Mouse (Mus musculus): ENCODE results near the gene Necab3. TPM values are rescaled to one million over a fixed set of nuclear protein-coding genes. Genes with fewer than 3 reads are reported as not detected.
A peak's percentile ranks its signal among the peaks of the same experiment; 100 is the strongest.

Necab3 gene
- polyA plus RNA-seq, 1 experiment from 2014 or later = 0.58 TPM

- no peak for ATAC-seq (replicated peaks; ENCODE audit: low FRiP score, low read depth)
- no peaks in the 10 kb centered on the region for H3K27me3 ChIP-seq (ENCODE audit: insufficient read depth, low read length)
- no peak overlapping the region for H3K4me3 ChIP-seq (replicated peaks; ENCODE audit: low read depth, low read length)
- no peak overlapping the region for H3K27ac ChIP-seq
- no peaks in the 10 kb centered on the region for H3K4me1 ChIP-seq (replicated peaks; ENCODE audit: insufficient read depth, low read length)
- DNase-seq (ENCODE audit: low spot score) = peak; percentile 80
- no peak overlapping the region for H3K4me2 ChIP-seq (ENCODE audit: low read length)
- H3K36me3 ChIP-seq (ENCODE audit: insufficient read depth, low read length) = peaks cover 18% of the 10 kb centered on the region
- no peak overlapping the region for H3K9ac ChIP-seq (ENCODE audit: low read depth, low read length)
- TF ChIP-seq CTCF (IDR thresholded peaks at IDR 0.05; ENCODE audit: low read depth) = peak; percentile 78
- 69% methylated on average over 3 of the region's 3 CpGs for WGBS
- no peaks in the 10 kb centered on the region for H3K9me3 ChIP-seq (replicated peaks; ENCODE audit: low read length)
Measured at GRCm38 (mm10) chr2:154539720-154540119, 19.0 kb downstream of the Necab3 start.

- ATAC-seq (replicated peaks; ENCODE audit: low FRiP score, low read depth) (no peak), DNase-seq (ENCODE audit: low spot score) (no peak)
- Histone ChIP-seq H3K4me2 (ENCODE audit: low read length) (no peak overlapping the region), H3K27me3 (ENCODE audit: insufficient read depth, low read length) (no peaks in the 10 kb centered on the region), H3K27ac (no peak overlapping the region), H3K4me1 (replicated peaks; ENCODE audit: insufficient read depth, low read length) (no peaks in the 10 kb centered on the region), H3K4me3 (replicated peaks; ENCODE audit: low read depth, low read length) (no peak overlapping the region), H3K9ac (ENCODE audit: low read depth, low read length) (no peak overlapping the region), H3K36me3 (ENCODE audit: insufficient read depth, low read length) (peaks cover 21% of the 10 kb centered on the region), H3K9me3 (replicated peaks; ENCODE audit: low read length) (no peaks in the 10 kb centered on the region)
- WGBS = 73% methylated on average over 3 of the region's 3 CpGs
- TF ChIP-seq CTCF (IDR thresholded peaks at IDR 0.05; ENCODE audit: low read depth) = no peak
Measured at GRCm38 (mm10) chr2:154538710-154539109, 20.0 kb downstream of the Necab3 start.

- Histone ChIP-seq H3K9me3 (replicated peaks; ENCODE audit: low read length) (no peaks in the 10 kb centered on the region), H3K36me3 (ENCODE audit: insufficient read depth, low read length) (peaks cover 21% of the 10 kb centered on the region), H3K27ac (no peak overlapping the region), H3K4me3 (replicated peaks; ENCODE audit: low read depth, low read length) (no peak overlapping the region), H3K4me2 (ENCODE audit: low read length) (no peak overlapping the region), H3K27me3 (ENCODE audit: insufficient read depth, low read length) (no peaks in the 10 kb centered on the region), H3K9ac (ENCODE audit: low read depth, low read length) (no peak overlapping the region), H3K4me1 (replicated peaks; ENCODE audit: insufficient read depth, low read length) (no peaks in the 10 kb centered on the region)
- 62% methylated on average over 2 of the region's 2 CpGs for WGBS
- no peak for DNase-seq (ENCODE audit: low spot score)
- TF ChIP-seq CTCF (IDR thresholded peaks at IDR 0.05; ENCODE audit: low read depth) = no peak
- no peak for ATAC-seq (replicated peaks; ENCODE audit: low FRiP score, low read depth)
Measured at GRCm38 (mm10) chr2:154538310-154538709, 20.4 kb downstream of the Necab3 start.

- Histone ChIP-seq H3K4me1 (replicated peaks; ENCODE audit: insufficient read depth, low read length) (no peaks in the 10 kb centered on the region), H3K4me2 (ENCODE audit: low read length) (no peak overlapping the region), H3K9me3 (replicated peaks; ENCODE audit: low read length) (no peaks in the 10 kb centered on the region), H3K9ac (ENCODE audit: low read depth, low read length) (no peak overlapping the region), H3K27me3 (ENCODE audit: insufficient read depth, low read length) (no peaks in the 10 kb centered on the region), H3K36me3 (ENCODE audit: insufficient read depth, low read length) (peaks cover 42% of the 10 kb centered on the region), H3K4me3 (replicated peaks; ENCODE audit: low read depth, low read length) (no peak overlapping the region), H3K27ac (no peak overlapping the region)
- no peak; the same call in 1 of the 2 replicates for ATAC-seq (replicated peaks; ENCODE audit: low FRiP score, low read depth)
- TF ChIP-seq CTCF (IDR thresholded peaks at IDR 0.05; ENCODE audit: low read depth) = no peak
- DNase-seq (ENCODE audit: low spot score) = no peak
- WGBS = 92% methylated on average over 11 of the region's 12 CpGs
Measured at GRCm38 (mm10) chr2:154534704-154535270, 23.9 kb downstream of the Necab3 start.

GRCm38 (mm10) chr2:154532888-154533287 lies 25.8 kb downstream of the Necab3 start:
- Histone ChIP-seq H3K9ac (ENCODE audit: low read depth, low read length) (no peak overlapping the region), H3K27ac (no peak overlapping the region), H3K4me1 (replicated peaks; ENCODE audit: insufficient read depth, low read length) (no peaks in the 10 kb centered on the region), H3K4me3 (replicated peaks; ENCODE audit: low read depth, low read length) (no peak overlapping the region), H3K27me3 (ENCODE audit: insufficient read depth, low read length) (no peaks in the 10 kb centered on the region), H3K36me3 (ENCODE audit: insufficient read depth, low read length) (peaks cover 42% of the 10 kb centered on the region), H3K9me3 (replicated peaks; ENCODE audit: low read length) (no peaks in the 10 kb centered on the region), H3K4me2 (ENCODE audit: low read length) (no peak overlapping the region)
- no peak for DNase-seq (ENCODE audit: low spot score)
- ATAC-seq (replicated peaks; ENCODE audit: low FRiP score, low read depth) = no peak
- no peak for TF ChIP-seq CTCF (IDR thresholded peaks at IDR 0.05; ENCODE audit: low read depth)
- WGBS = 67% methylated on average over 3 of the region's 3 CpGs

GRCm38 (mm10) chr2:154526531-154526930 lies 32.2 kb downstream of the Necab3 start:
- no peak for DNase-seq (ENCODE audit: low spot score)
- 86% methylated on average over 3 of the region's 3 CpGs for WGBS
- H3K36me3 ChIP-seq (ENCODE audit: insufficient read depth, low read length) = peaks cover 31% of the 10 kb centered on the region
- H3K4me2 ChIP-seq (ENCODE audit: low read length) = no peak overlapping the region
- H3K9ac ChIP-seq (ENCODE audit: low read depth, low read length) = no peak overlapping the region
- H3K27ac ChIP-seq = no peak overlapping the region
- H3K27me3 ChIP-seq (ENCODE audit: insufficient read depth, low read length) = no peaks in the 10 kb centered on the region
- no peak for TF ChIP-seq CTCF (IDR thresholded peaks at IDR 0.05; ENCODE audit: low read depth)
- no peaks in the 10 kb centered on the region for H3K9me3 ChIP-seq (replicated peaks; ENCODE audit: low read length)
- H3K4me1 ChIP-seq (replicated peaks; ENCODE audit: insufficient read depth, low read length) = no peaks in the 10 kb centered on the region
- no peak for ATAC-seq (replicated peaks; ENCODE audit: low FRiP score, low read depth)
- H3K4me3 ChIP-seq (replicated peaks; ENCODE audit: low read depth, low read length) = no peak overlapping the region

GRCm38 (mm10) chr2:154525285-154525684 lies 33.4 kb downstream of the Necab3 start:
- Histone ChIP-seq H3K4me1 (replicated peaks; ENCODE audit: insufficient read depth, low read length) (no peaks in the 10 kb centered on the region), H3K4me2 (ENCODE audit: low read length) (no peak overlapping the region), H3K9me3 (replicated peaks; ENCODE audit: low read length) (no peaks in the 10 kb centered on the region), H3K27me3 (ENCODE audit: insufficient read depth, low read length) (no peaks in the 10 kb centered on the region), H3K4me3 (replicated peaks; ENCODE audit: low read depth, low read length) (no peak overlapping the region), H3K36me3 (ENCODE audit: insufficient read depth, low read length) (peaks cover 26% of the 10 kb centered on the region; the same call in 1 of the 2 replicates), H3K9ac (ENCODE audit: low read depth, low read length) (no peak overlapping the region), H3K27ac (no peak overlapping the region)
- TF ChIP-seq CTCF (IDR thresholded peaks at IDR 0.05; ENCODE audit: low read depth) = no peak
- ATAC-seq (replicated peaks; ENCODE audit: low FRiP score, low read depth) (no peak), DNase-seq (ENCODE audit: low spot score) (no peak)
- 91% methylated on average over 2 of the region's 2 CpGs for WGBS
